Mouse (Mus musculus): ENCODE measurements around the gene Tmcc2.

Tmcc2 gene

GRCm38 (mm10) chr1:132389886-132390585 lies 1.0 kb downstream of the Tmcc2 start:
- peak; percentile 76 for DNase-seq (ENCODE audit: low spot score)

- no peak for DNase-seq (ENCODE audit: low spot score)
Observed at GRCm38 (mm10) chr1:132388813-132389803, 2.0 kb downstream of the Tmcc2 start.

- DNase-seq (ENCODE audit: low spot score): no peak
Observed at GRCm38 (mm10) chr1:132387943-132388342, 3.1 kb downstream of the Tmcc2 start.

GRCm38 (mm10) chr1:132386266-132386665 lies 4.8 kb downstream of the Tmcc2 start:
- no peak for DNase-seq (ENCODE audit: low spot score)

- no peak for DNase-seq (ENCODE audit: low spot score)
Observed at GRCm38 (mm10) chr1:132385711-132386110, 5.4 kb downstream of the Tmcc2 start.

GRCm38 (mm10) chr1:132385266-132385665 lies 5.8 kb downstream of the Tmcc2 start:
- DNase-seq (ENCODE audit: low spot score): no peak

- no peak for DNase-seq (ENCODE audit: low spot score)
Observed at GRCm38 (mm10) chr1:132384001-132384554, 7.0 kb downstream of the Tmcc2 start.

GRCm38 (mm10) chr1:132381929-132382328 lies 9.2 kb downstream of the Tmcc2 start:
- no peak for DNase-seq (ENCODE audit: low spot score)

- DNase-seq (ENCODE audit: low spot score): no peak
Observed at GRCm38 (mm10) chr1:132380550-132381100, 10.5 kb downstream of the Tmcc2 start.

- DNase-seq (ENCODE audit: low spot score): no peak
Observed at GRCm38 (mm10) chr1:132377811-132378210, 13.3 kb downstream of the Tmcc2 start.

GRCm38 (mm10) chr1:132377055-132377365 lies 14.1 kb downstream of the Tmcc2 start:
- no peak for DNase-seq (ENCODE audit: low spot score)

- no peak for DNase-seq (ENCODE audit: low spot score)
Observed at GRCm38 (mm10) chr1:132376211-132377054, 14.6 kb downstream of the Tmcc2 start.

- no peak for DNase-seq (ENCODE audit: low spot score)
Observed at GRCm38 (mm10) chr1:132375256-132375655, 15.8 kb downstream of the Tmcc2 start.

- DNase-seq (ENCODE audit: low spot score): no peak
Observed at GRCm38 (mm10) chr1:132374873-132375244, 16.2 kb downstream of the Tmcc2 start.

GRCm38 (mm10) chr1:132374140-132374872 lies 16.8 kb downstream of the Tmcc2 start:
- peak; percentile 68 for DNase-seq (ENCODE audit: low spot score)

- DNase-seq (ENCODE audit: low spot score): no peak
Observed at GRCm38 (mm10) chr1:132372896-132373534, 18.1 kb downstream of the Tmcc2 start.

- DNase-seq (ENCODE audit: low spot score): no peak
Observed at GRCm38 (mm10) chr1:132372354-132372753, 18.7 kb downstream of the Tmcc2 start.

- no peak for DNase-seq (ENCODE audit: low spot score)
Observed at GRCm38 (mm10) chr1:132371298-132372081, 19.6 kb downstream of the Tmcc2 start.

GRCm38 (mm10) chr1:132370681-132371173 lies 20.4 kb downstream of the Tmcc2 start:
- no peak for DNase-seq (ENCODE audit: low spot score)
